Mouse (Mus musculus): Measurements from ENCODE around the gene Slc25a26.

DNA sequence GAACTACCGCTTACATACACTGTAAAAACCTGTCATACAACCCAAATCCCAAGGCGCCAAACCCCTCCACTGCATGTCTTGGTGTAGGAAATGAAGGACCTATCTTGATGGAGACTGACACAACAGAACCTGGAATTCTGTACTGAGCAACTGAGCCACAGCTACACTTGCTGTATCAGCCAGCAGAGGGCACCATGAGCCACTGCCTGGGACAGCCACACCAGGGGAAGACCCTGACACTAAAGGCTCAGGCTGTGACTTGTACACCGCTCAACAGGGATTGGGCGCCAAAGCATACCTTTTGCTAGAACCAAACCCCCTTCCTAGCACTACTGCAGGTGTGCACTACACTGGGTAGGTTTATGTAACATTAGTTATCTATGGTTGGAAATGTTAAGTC, 122.9 kb downstream of the Slc25a26 start:
- TF ChIP-seq POLR2A (IDR thresholded peaks at IDR 0.05; ENCODE audit: borderline replicate concordance, extremely low read depth, insufficient read depth, insufficient read length, poor library complexity, severe bottlenecking) = no peak
- peak; percentile 88 for TF ChIP-seq CTCF (IDR thresholded peaks at IDR 0.05; ENCODE audit: borderline replicate concordance, extremely low read depth, insufficient read depth, insufficient read length)
